Mouse (Mus musculus): ENCODE measurements around the gene Ndufs8.
A peak's percentile ranks its signal among the peaks of the same experiment; 100 is the strongest.

Gene Ndufs8

GRCm38 (mm10) chr19:3905261-3905969 lies 7.2 kb downstream of the Ndufs8 start:
- DNase-seq (ENCODE audit: low read depth, low spot score) = peak; percentile 86

GRCm38 (mm10) chr19:3904363-3904675 lies 8.3 kb downstream of the Ndufs8 start:
- no peak for DNase-seq (ENCODE audit: low read depth, low spot score)

GRCm38 (mm10) chr19:3903648-3904362 lies 8.8 kb downstream of the Ndufs8 start:
- peak; percentile 71 for DNase-seq (ENCODE audit: low read depth, low spot score)

- DNase-seq (ENCODE audit: low read depth, low spot score) = no peak
Measured at GRCm38 (mm10) chr19:3902966-3903365, 9.6 kb downstream of the Ndufs8 start.

- DNase-seq (ENCODE audit: low read depth, low spot score) = no peak
Measured at GRCm38 (mm10) chr19:3899618-3900017, 13.0 kb downstream of the Ndufs8 start.

GRCm38 (mm10) chr19:3898952-3899351 lies 13.6 kb downstream of the Ndufs8 start:
- DNase-seq (ENCODE audit: low read depth, low spot score) = no peak

GRCm38 (mm10) chr19:3897557-3897956 lies 15.0 kb downstream of the Ndufs8 start:
- DNase-seq (ENCODE audit: low read depth, low spot score) = no peak

- DNase-seq (ENCODE audit: low read depth, low spot score) = no peak
Measured at GRCm38 (mm10) chr19:3896208-3896607, 16.4 kb downstream of the Ndufs8 start.

- no peak for DNase-seq (ENCODE audit: low read depth, low spot score)
Measured at GRCm38 (mm10) chr19:3895171-3895631, 17.4 kb downstream of the Ndufs8 start.

- no peak for DNase-seq (ENCODE audit: low read depth, low spot score)
Measured at GRCm38 (mm10) chr19:3894294-3894693, 18.3 kb downstream of the Ndufs8 start.

GRCm38 (mm10) chr19:3893545-3894116 lies 18.9 kb downstream of the Ndufs8 start:
- DNase-seq (ENCODE audit: low read depth, low spot score) = no peak

GRCm38 (mm10) chr19:3890181-3890580 lies 22.4 kb downstream of the Ndufs8 start:
- DNase-seq (ENCODE audit: low read depth, low spot score) = peak; percentile 61

- DNase-seq (ENCODE audit: low read depth, low spot score) = no peak
Measured at GRCm38 (mm10) chr19:3889096-3889495, 23.5 kb downstream of the Ndufs8 start.

GRCm38 (mm10) chr19:3884325-3884990 lies 28.1 kb downstream of the Ndufs8 start:
- DNase-seq (ENCODE audit: low read depth, low spot score) = no peak

- DNase-seq (ENCODE audit: low read depth, low spot score) = no peak
Measured at GRCm38 (mm10) chr19:3882214-3882613, 30.4 kb downstream of the Ndufs8 start.

- no peak for DNase-seq (ENCODE audit: low read depth, low spot score)
Measured at GRCm38 (mm10) chr19:3880054-3880848, 32.3 kb downstream of the Ndufs8 start.

GRCm38 (mm10) chr19:3875045-3875444 lies 37.5 kb downstream of the Ndufs8 start:
- DNase-seq (ENCODE audit: low read depth, low spot score) = no peak

- no peak for DNase-seq (ENCODE audit: low read depth, low spot score)
Measured at GRCm38 (mm10) chr19:3872373-3872772, 40.2 kb downstream of the Ndufs8 start.

GRCm38 (mm10) chr19:3871468-3871867 lies 41.1 kb downstream of the Ndufs8 start:
- no peak for DNase-seq (ENCODE audit: low read depth, low spot score)

GRCm38 (mm10) chr19:3868290-3868689 lies 44.3 kb downstream of the Ndufs8 start:
- DNase-seq (ENCODE audit: low read depth, low spot score) = no peak

GRCm38 (mm10) chr19:3864960-3865359 lies 47.6 kb downstream of the Ndufs8 start:
- DNase-seq (ENCODE audit: low read depth, low spot score) = no peak

Measured in 3T3-L1 (cell line).